Mouse (Mus musculus) liver, adult 2 months (tissue): ENCODE results near the gene Pde4a.

Experiments used
- CTCF ChIP-seq: fragments of 200-500 bp; IDR thresholded peaks from 2 replicates; pipeline ENCODE4 v1.5.1; 2011; ENCODE audit warnings: low read depth, low read length, control low read depth
- POLR2A ChIP-seq: fragments of 200-500 bp; IDR thresholded peaks from 2 replicates; pipeline ENCODE4 v1.6.1; 2011; ENCODE audit warnings: low read length, control low read depth; ENCODE audit not compliant: insufficient read depth; ENCODE audit errors: extremely low read depth

- no peak for TF ChIP-seq CTCF
- no peak for TF ChIP-seq POLR2A
These were observed 11.7 kb upstream of the Pde4a start for GRCm38 (mm10) chr9:21153833-21154232.
